ENCODE assay signal across 25 mouse cellular contexts in the genomic region with DNA sequence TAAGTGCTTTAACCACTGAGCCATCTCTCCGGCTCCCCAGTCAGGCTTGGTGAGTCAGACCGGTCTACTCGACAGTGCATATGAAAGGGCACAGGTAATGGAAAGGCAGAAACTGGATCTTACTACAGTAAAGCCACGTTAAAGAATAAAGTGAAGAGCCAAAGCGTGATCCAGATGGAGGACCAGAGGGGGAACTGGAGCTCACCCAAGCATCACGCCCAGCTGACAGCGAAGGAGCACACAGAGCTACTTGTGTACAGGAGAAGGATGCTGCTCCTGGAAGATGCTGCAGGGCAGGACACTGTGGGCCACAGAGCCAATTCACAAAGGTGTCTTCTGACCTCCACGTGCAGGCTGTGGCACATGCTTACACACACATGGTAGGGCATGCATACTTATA.
"Had no signal": no experiment of that assay in that cellular context is flagged by ENCODE, and none has a peak within 500 bp of the region (broad histone marks: within the 10 kb centered on the region; RNA-seq: fewer than 3 reads in every experiment).

No protein-coding gene starts in this region.

- DNase-seq: gastrocnemius, postnatal 14 days; gastrocnemius, postnatal 36 days; heart, adult 18-20 months; heart, postnatal 14 days; heart, postnatal 36 days; kidney, adult 11 months; kidney, adult 2 months; kidney, adult 9 months; kidney, postnatal 14 days; kidney, postnatal 36 days; layer of hippocampus, adult 9-11 months; layer of hippocampus, postnatal 36 days had no signal

- H3K4me1 ChIP-seq: heart, embryonic 10.5 days; heart, embryonic 13.5 days; heart, embryonic 15.5 days; hindbrain, embryonic 13.5 days; hindbrain, embryonic 15.5 days; kidney, embryonic 15.5 days; limb, embryonic 13.5 days; limb, embryonic 15.5 days; liver, embryonic 12.5 days had no signal

- H3K9ac ChIP-seq: heart, embryonic 13.5 days; heart, embryonic 15.5 days; hindbrain, embryonic 13.5 days; hindbrain, embryonic 15.5 days; kidney, embryonic 15.5 days; limb, embryonic 13.5 days; limb, embryonic 15.5 days; liver, embryonic 12.5 days; liver, embryonic 14.5 days had no signal

- H3K9me3 ChIP-seq: heart, embryonic 10.5 days; heart, embryonic 13.5 days; heart, embryonic 15.5 days; hindbrain, embryonic 13.5 days; hindbrain, embryonic 15.5 days; kidney, embryonic 15.5 days; limb, embryonic 13.5 days; limb, embryonic 15.5 days; liver, embryonic 12.5 days had no signal

- H3K4me2 ChIP-seq: heart, embryonic 13.5 days; heart, embryonic 15.5 days; hindbrain, embryonic 13.5 days; hindbrain, embryonic 15.5 days; kidney, embryonic 15.5 days; limb, embryonic 13.5 days; limb, embryonic 15.5 days; liver, embryonic 12.5 days had no signal

- H3K27me3 ChIP-seq: heart, embryonic 13.5 days; heart, embryonic 15.5 days; hindbrain, embryonic 13.5 days; hindbrain, embryonic 15.5 days; kidney, embryonic 15.5 days; limb, embryonic 13.5 days; limb, embryonic 15.5 days had no signal

- H3K36me3 ChIP-seq: heart, embryonic 10.5 days; heart, embryonic 13.5 days; heart, embryonic 15.5 days; hindbrain, embryonic 13.5 days; hindbrain, embryonic 15.5 days; kidney, embryonic 15.5 days; limb, embryonic 13.5 days; limb, embryonic 15.5 days; liver, embryonic 12.5 days had no signal

- ATAC-seq: hindbrain, postnatal 0 days; intestine, embryonic 16.5 days; liver, embryonic 12.5 days had no signal

- H3K27ac ChIP-seq: heart, embryonic 10.5 days; heart, embryonic 13.5 days; heart, embryonic 15.5 days; hindbrain, embryonic 13.5 days; hindbrain, embryonic 15.5 days; hindbrain, postnatal 0 days; kidney, embryonic 15.5 days; kidney, postnatal 0 days; limb, embryonic 13.5 days; limb, embryonic 15.5 days; liver, embryonic 12.5 days; liver, embryonic 14.5 days had no signal

- H3K4me3 ChIP-seq: heart, embryonic 10.5 days; heart, embryonic 13.5 days; heart, embryonic 15.5 days; hindbrain, embryonic 13.5 days; hindbrain, embryonic 15.5 days; kidney, embryonic 15.5 days; limb, embryonic 13.5 days; limb, embryonic 15.5 days; liver, embryonic 12.5 days had no signal
